Mouse (Mus musculus) MEL (cell line): Measurements from ENCODE around the gene Olfr774.

Experiments used
- CTCF ChIP-seq, 3 experiments: IDR thresholded peaks in 2 of 3; conservative IDR thresholded peaks in 1 of 3; 2 replicates each; pipeline ENCODE4 v1.5.1; 2011 to 2012; ENCODE audit warnings: low read length in 3 of 3, low read depth in 2 of 3, mild to moderate bottlenecking in 2 of 3, improper control_type of control experiment in 1 of 3, inconsistent platforms in 1 of 3, mixed read lengths in 1 of 3, moderate library complexity in 1 of 3; ENCODE audit not compliant: control insufficient read depth in 1 of 3, insufficient read depth in 1 of 3, poor library complexity in 1 of 3, severe bottlenecking in 1 of 3
- ELF1 ChIP-seq: IDR thresholded peaks from 2 replicates; pipeline ENCODE4 v1.6.1; 2014; ENCODE audit warnings: low read depth, mild to moderate bottlenecking, inconsistent platforms, low read length, improper control_type of control experiment, moderate library complexity
- EP300 ChIP-seq, 2 experiments: IDR thresholded peaks; 2 replicates each; pipeline ENCODE4 v1.6.1; 2011; ENCODE audit warnings: improper control_type of control experiment in 2 of 2, low read length in 2 of 2, low read depth in 1 of 2, mild to moderate bottlenecking in 1 of 2
- GABPA ChIP-seq: IDR thresholded peaks from 2 replicates; pipeline ENCODE4 v1.6.1; 2012; ENCODE audit warnings: low read depth, mild to moderate bottlenecking, inconsistent platforms, low read length, improper control_type of control experiment, moderate library complexity
- MAFK ChIP-seq: IDR thresholded peaks from 2 replicates; pipeline ENCODE4 v1.6.1; 2011; ENCODE audit warnings: low read depth, mild to moderate bottlenecking, low read length, improper control_type of control experiment, borderline replicate concordance
- MAX ChIP-seq: IDR thresholded peaks from 2 replicates; pipeline ENCODE4 v1.6.1; 2011; ENCODE audit warnings: low read length, improper control_type of control experiment
- MAZ ChIP-seq: IDR thresholded peaks from 2 replicates; pipeline ENCODE4 v1.6.1; 2012; ENCODE audit warnings: low read depth, mild to moderate bottlenecking, inconsistent platforms, low read length, improper control_type of control experiment
- MXI1 ChIP-seq: IDR thresholded peaks from 2 replicates; pipeline ENCODE4 v1.6.1; 2011; ENCODE audit warnings: mild to moderate bottlenecking, low read depth, low read length, improper control_type of control experiment
- MYC ChIP-seq: IDR thresholded peaks from 2 replicates; pipeline ENCODE4 v1.6.1; 2011; ENCODE audit warnings: low read depth, mild to moderate bottlenecking, low read length, improper control_type of control experiment, moderate library complexity
- NELFE ChIP-seq: IDR thresholded peaks from 2 replicates; pipeline ENCODE4 v1.6.1; 2011; ENCODE audit warnings: low read depth, low read length, improper control_type of control experiment
- POLR2A ChIP-seq, 2 experiments: IDR thresholded peaks; 2 replicates each; pipeline ENCODE4 v1.6.1; 2011 to 2012; ENCODE audit warnings: low read length in 2 of 2, mild to moderate bottlenecking in 2 of 2, control low read depth in 1 of 2, improper control_type of control experiment in 1 of 2, low read depth in 1 of 2, moderate library complexity in 1 of 2; ENCODE audit not compliant: control insufficient read depth in 1 of 2, insufficient read depth in 1 of 2, poor library complexity in 1 of 2
- POLR2AphosphoS2 ChIP-seq: IDR thresholded peaks from 2 replicates; pipeline ENCODE4 v1.6.1; 2011; ENCODE audit warnings: low read length, improper control_type of control experiment
- SIN3A ChIP-seq: IDR thresholded peaks from 2 replicates; pipeline ENCODE4 v1.6.1; 2012; ENCODE audit warnings: low read length, improper control_type of control experiment, inconsistent platforms
- USF1 ChIP-seq: IDR thresholded peaks from 2 replicates; pipeline ENCODE4 v1.6.1; 2014; ENCODE audit warnings: low read depth, mild to moderate bottlenecking, inconsistent platforms, low read length, improper control_type of control experiment, moderate library complexity

GRCm38 (mm10) chr10:129235904-129236303 lies at the start of gene Olfr774:
- TF ChIP-seq MXI1 (no peak), POLR2AphosphoS2 (no peak), USF1 (no peak), MAX (no peak), ELF1 (no peak), CTCF (IDR thresholded peaks at IDR 0.05 in 2 of 3, conservative IDR thresholded peaks at IDR 0.05 in 1 of 3; ENCODE audit: control insufficient read depth in 1 of 3, insufficient read depth in 1 of 3, low read depth in 2 of 3, low read length in 3 of 3, poor library complexity in 1 of 3, severe bottlenecking in 1 of 3) (no peak), SIN3A (no peak), MAZ (no peak), NELFE (no peak), GABPA (no peak), MYC (no peak), EP300 (IDR thresholded peaks at IDR 0.05; ENCODE audit: low read depth in 1 of 2, low read length in 2 of 2) (no peak), POLR2A (IDR thresholded peaks at IDR 0.05; ENCODE audit: control insufficient read depth in 1 of 2, insufficient read depth in 1 of 2, low read depth in 1 of 2, low read length in 2 of 2, poor library complexity in 1 of 2) (no peak), MAFK (no peak)
